Mouse (Mus musculus): ENCODE results near the gene Babam2. TPM values are rescaled to one million over a fixed set of nuclear protein-coding genes. Genes with fewer than 3 reads are reported as not detected.
"Not testable (repeated sequence)": the region's sequence is repeated elsewhere in the genome, so short reads cannot be mapped to it uniquely, and the experiment has no call there.

Babam2 gene
- polyA plus RNA-seq, 1 experiment, result 92.8 TPM

GRCm38 (mm10) chr5:31963851-31964250 is 266.4 kb downstream of the Babam2 start:
- Histone ChIP-seq H3K9ac (ENCODE audit: low read depth, poor library complexity, severe bottlenecking) (no peak overlapping the region), H3K27me3 (ENCODE audit: control insufficient read depth, insufficient read depth, low read length, poor library complexity, severe bottlenecking) (no peaks in the 10 kb centered on the region), H3K9me3 (replicated peaks; ENCODE audit: control insufficient read depth, insufficient read depth, low read length, poor library complexity, severe bottlenecking) (no peaks in the 10 kb centered on the region), H3K27ac (ENCODE audit: insufficient read depth, low read length) (no peak overlapping the region), H3K4me1 (ENCODE audit: control insufficient read depth, insufficient read depth, low read length) (no peaks in the 10 kb centered on the region), H3K36me3 (ENCODE audit: control insufficient read depth, insufficient read depth, low read length, poor library complexity, severe bottlenecking) (no peaks in the 10 kb centered on the region), H3K4me3 (ENCODE audit: low read depth, low read length) (no peak overlapping the region)
- TF ChIP-seq CTCF (IDR thresholded peaks at IDR 0.05; ENCODE audit: low read depth, low read length), result no peak

- Histone ChIP-seq H3K4me3 (ENCODE audit: low read depth, low read length) (no peak overlapping the region), H3K36me3 (ENCODE audit: control insufficient read depth, insufficient read depth, low read length, poor library complexity, severe bottlenecking) (no peaks in the 10 kb centered on the region), H3K27ac (ENCODE audit: insufficient read depth, low read length) (no peak overlapping the region)
Observed at GRCm38 (mm10) chr5:31966741-31967140, 269.3 kb downstream of the Babam2 start.

GRCm38 (mm10) chr5:31967526-31967925 is 270.0 kb downstream of the Babam2 start:
- H3K4me3 ChIP-seq (ENCODE audit: low read depth, low read length), result no peak overlapping the region
- H3K27ac ChIP-seq (ENCODE audit: insufficient read depth, low read length), result no peak overlapping the region
- TF ChIP-seq EP300 (IDR thresholded peaks at IDR 0.05; ENCODE audit: insufficient read depth, low read depth, low read length), result no peak
- no peak for TF ChIP-seq POLR2A (IDR thresholded peaks at IDR 0.05; ENCODE audit: insufficient read depth, low read length)
- TF ChIP-seq CTCF (IDR thresholded peaks at IDR 0.05; ENCODE audit: low read depth, low read length), result no peak
- H3K36me3 ChIP-seq (ENCODE audit: control insufficient read depth, insufficient read depth, low read length, poor library complexity, severe bottlenecking), result no peaks in the 10 kb centered on the region
- no peaks in the 10 kb centered on the region for H3K27me3 ChIP-seq (ENCODE audit: control insufficient read depth, insufficient read depth, low read length, poor library complexity, severe bottlenecking)
- no peaks in the 10 kb centered on the region for H3K4me1 ChIP-seq (ENCODE audit: control insufficient read depth, insufficient read depth, low read length)
- H3K9me3 ChIP-seq (replicated peaks; ENCODE audit: control insufficient read depth, insufficient read depth, low read length, poor library complexity, severe bottlenecking), result no peaks in the 10 kb centered on the region
- no peak overlapping the region for H3K9ac ChIP-seq (ENCODE audit: low read depth, poor library complexity, severe bottlenecking)

More at GRCm38 (mm10) chr5:31966741-31967140, 269.3 kb downstream of the Babam2 start:
- TF ChIP-seq EP300 (IDR thresholded peaks at IDR 0.05; ENCODE audit: insufficient read depth, low read depth, low read length) (no peak), POLR2A (IDR thresholded peaks at IDR 0.05; ENCODE audit: insufficient read depth, low read length) (no peak), CTCF (IDR thresholded peaks at IDR 0.05; ENCODE audit: low read depth, low read length) (no peak)
- Histone ChIP-seq H3K27me3 (ENCODE audit: control insufficient read depth, insufficient read depth, low read length, poor library complexity, severe bottlenecking) (no peaks in the 10 kb centered on the region), H3K9me3 (replicated peaks; ENCODE audit: control insufficient read depth, insufficient read depth, low read length, poor library complexity, severe bottlenecking) (no peaks in the 10 kb centered on the region), H3K4me1 (ENCODE audit: control insufficient read depth, insufficient read depth, low read length) (no peaks in the 10 kb centered on the region), H3K9ac (ENCODE audit: low read depth, poor library complexity, severe bottlenecking) (no peak overlapping the region)

- H3K4me1 ChIP-seq (ENCODE audit: control insufficient read depth, insufficient read depth, low read length), result no peaks in the 10 kb centered on the region
- H3K4me3 ChIP-seq (ENCODE audit: low read depth, low read length), result no peak overlapping the region
- TF ChIP-seq POLR2A (IDR thresholded peaks at IDR 0.05; ENCODE audit: insufficient read depth, low read length) (no peak), EP300 (IDR thresholded peaks at IDR 0.05; ENCODE audit: insufficient read depth, low read depth, low read length) (no peak), CTCF (IDR thresholded peaks at IDR 0.05; ENCODE audit: low read depth, low read length) (no peak)
- no peaks in the 10 kb centered on the region for H3K27me3 ChIP-seq (ENCODE audit: control insufficient read depth, insufficient read depth, low read length, poor library complexity, severe bottlenecking)
- no peak overlapping the region for H3K9ac ChIP-seq (ENCODE audit: low read depth, poor library complexity, severe bottlenecking)
- H3K36me3 ChIP-seq (ENCODE audit: control insufficient read depth, insufficient read depth, low read length, poor library complexity, severe bottlenecking), result no peaks in the 10 kb centered on the region
- no peaks in the 10 kb centered on the region for H3K9me3 ChIP-seq (replicated peaks; ENCODE audit: control insufficient read depth, insufficient read depth, low read length, poor library complexity, severe bottlenecking)
- H3K27ac ChIP-seq (ENCODE audit: insufficient read depth, low read length), result no peak overlapping the region
Observed at GRCm38 (mm10) chr5:31968046-31968506, 270.6 kb downstream of the Babam2 start.

GRCm38 (mm10) chr5:31972416-31972815 is 274.9 kb downstream of the Babam2 start:
- not testable (repeated sequence) for H3K4me3 ChIP-seq (ENCODE audit: low read depth, low read length); H3K27ac ChIP-seq (ENCODE audit: insufficient read depth, low read length)

GRCm38 (mm10) chr5:31974614-31975168 is 277.2 kb downstream of the Babam2 start:
- H3K27ac ChIP-seq (ENCODE audit: insufficient read depth, low read length), result no peak overlapping the region
- H3K27me3 ChIP-seq (ENCODE audit: control insufficient read depth, insufficient read depth, low read length, poor library complexity, severe bottlenecking), result no peaks in the 10 kb centered on the region
- no peaks in the 10 kb centered on the region for H3K4me1 ChIP-seq (ENCODE audit: control insufficient read depth, insufficient read depth, low read length)
- no peak for TF ChIP-seq POLR2A (IDR thresholded peaks at IDR 0.05; ENCODE audit: insufficient read depth, low read length)
- H3K9ac ChIP-seq (ENCODE audit: low read depth, poor library complexity, severe bottlenecking), result no peak overlapping the region
- H3K36me3 ChIP-seq (ENCODE audit: control insufficient read depth, insufficient read depth, low read length, poor library complexity, severe bottlenecking), result no peaks in the 10 kb centered on the region
- no peak overlapping the region for H3K4me3 ChIP-seq (ENCODE audit: low read depth, low read length)
- no peaks in the 10 kb centered on the region for H3K9me3 ChIP-seq (replicated peaks; ENCODE audit: control insufficient read depth, insufficient read depth, low read length, poor library complexity, severe bottlenecking)

More at GRCm38 (mm10) chr5:31972416-31972815, 274.9 kb downstream of the Babam2 start:
- not testable (repeated sequence) for H3K9me3 ChIP-seq (replicated peaks; ENCODE audit: control insufficient read depth, insufficient read depth, low read length, poor library complexity, severe bottlenecking); H3K36me3 ChIP-seq (ENCODE audit: control insufficient read depth, insufficient read depth, low read length, poor library complexity, severe bottlenecking); H3K27me3 ChIP-seq (ENCODE audit: control insufficient read depth, insufficient read depth, low read length, poor library complexity, severe bottlenecking); H3K4me1 ChIP-seq (ENCODE audit: control insufficient read depth, insufficient read depth, low read length); H3K9ac ChIP-seq (ENCODE audit: low read depth, poor library complexity, severe bottlenecking)
